Mouse (Mus musculus) forebrain, embryonic 12.5 days (tissue): ENCODE results near the gene Picalm. TPM values are rescaled to one million over a fixed set of nuclear protein-coding genes. Genes with fewer than 3 reads are reported as not detected.
"Not testable (repeated sequence)": the region's sequence is repeated elsewhere in the genome, so short reads cannot be mapped to it uniquely, and the experiment has no call there.

Experiments used
- ATAC-seq: fragments of 200-750 bp; cut with Nextera tagmentation; 2 replicates; pipeline ENCODE4 v1.8.0; 2017; ENCODE audit warnings: moderate TSS enrichment; ENCODE audit not compliant: low FRiP score
- H3K27ac ChIP-seq: fragments of 300-500 bp; sonication (generic); 2 replicates; pipeline ENCODE4 v1.5.1; 2016; ENCODE audit warnings: mild to moderate bottlenecking
- H3K27me3 ChIP-seq: fragments of 300-500 bp; sonication (generic); 2 replicates; pipeline ENCODE4 v1.6.1; 2016; ENCODE audit warnings: mild to moderate bottlenecking
- H3K36me3 ChIP-seq: fragments of 300-500 bp; sonication (generic); replicated peaks from 2 replicates; pipeline ENCODE4 v1.6.1; 2016; ENCODE audit warnings: mild to moderate bottlenecking
- H3K4me1 ChIP-seq: fragments of 300-500 bp; sonication (generic); 2 replicates; pipeline ENCODE4 v1.6.1; 2016
- H3K4me2 ChIP-seq: fragments of 300-500 bp; sonication (generic); 2 replicates; pipeline ENCODE4 v1.6.1; 2016; ENCODE audit warnings: mild to moderate bottlenecking, moderate library complexity
- H3K4me3 ChIP-seq: fragments of 300-500 bp; sonication (generic); replicated peaks from 2 replicates; pipeline ENCODE4 v1.5.1; 2016; ENCODE audit warnings: mild to moderate bottlenecking
- H3K9ac ChIP-seq: fragments of 300-500 bp; sonication (generic); 2 replicates; pipeline ENCODE4 v1.6.1; 2016; ENCODE audit warnings: mild to moderate bottlenecking
- H3K9me3 ChIP-seq: fragments of 300-500 bp; sonication (generic); 2 replicates; pipeline ENCODE4 v1.6.1; 2016
- WGBS: fragments of 180-500 bp; shearing (Covaris S2); methylation state at CpG from one replicate; pipeline ENCODE4 v1.1.7; 2016; 5-methylcytosine and 5-hydroxymethylcytosine counted together
- polyA plus RNA-seq: library from polyadenylated mRNA; unstranded; fragments of >200 nt; fragmentation: Nextera tagmentation; extraction: Ambion mirVana; gene quantifications from 2 replicates; pipeline ENCODE4 v1.2.1, GENCODE M21; 2016

Gene Picalm
- polyA plus RNA-seq, 1 experiment from 2014 or later = 43.9 TPM

DNA sequence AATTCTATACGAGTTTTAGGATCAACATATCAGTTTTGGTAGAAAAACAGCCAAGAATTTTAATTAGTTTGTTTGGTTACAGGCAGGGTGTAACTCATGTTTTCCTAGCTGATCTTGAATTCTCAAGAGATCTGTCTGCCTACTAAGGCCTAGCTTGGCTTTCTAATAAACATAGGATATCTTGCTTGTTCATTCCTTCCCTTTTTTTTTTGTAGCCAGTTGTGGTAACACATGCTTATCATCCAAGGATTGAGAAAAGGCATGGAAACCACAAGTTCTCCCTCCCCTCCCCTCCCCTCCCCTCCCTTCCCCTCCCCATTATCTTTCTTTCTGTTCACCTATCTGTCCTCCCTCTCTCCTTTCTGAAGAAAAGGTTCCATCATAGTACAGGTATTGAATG lies 36.0 kb downstream of the Picalm start:
- peaks cover 31% of the 10 kb centered on the region for H3K36me3 ChIP-seq
- H3K27me3 ChIP-seq = no peaks in the 10 kb centered on the region
- no peak overlapping the region for H3K4me2 ChIP-seq
- H3K4me3 ChIP-seq = no peak overlapping the region
- no peaks in the 10 kb centered on the region for H3K9me3 ChIP-seq
- WGBS = 88% methylated on average over 1 of the region's 1 CpGs
- H3K27ac ChIP-seq = no peak overlapping the region
- ATAC-seq = no peak
- H3K9ac ChIP-seq = no peak overlapping the region
- H3K4me1 ChIP-seq = no peaks in the 10 kb centered on the region

DNA sequence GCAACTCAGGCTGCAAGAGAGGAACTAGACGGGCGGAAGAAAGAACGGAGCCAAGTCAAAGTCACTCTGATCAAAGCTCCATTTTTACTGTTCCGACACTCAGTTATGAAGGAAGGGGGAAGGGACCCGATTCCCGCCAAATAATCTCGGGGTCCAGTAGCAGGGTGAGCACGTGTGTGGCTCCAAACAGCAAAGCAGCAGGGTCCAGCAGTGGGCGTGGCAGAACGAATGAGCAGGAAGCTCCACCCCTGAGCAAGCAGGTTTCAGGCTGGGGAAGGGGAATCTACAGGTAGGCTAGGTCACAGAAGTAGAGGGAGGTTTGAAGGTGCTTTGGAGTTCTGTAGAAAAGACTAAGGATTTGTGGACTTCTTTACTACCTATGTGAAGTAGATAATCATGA lies 37.8 kb downstream of the Picalm start:
- H3K36me3 ChIP-seq = peaks cover 21% of the 10 kb centered on the region
- not testable (repeated sequence) for H3K4me2 ChIP-seq, H3K27me3 ChIP-seq, H3K27ac ChIP-seq, H3K9ac ChIP-seq, H3K4me1 ChIP-seq, H3K4me3 ChIP-seq, ATAC-seq, H3K9me3 ChIP-seq
- WGBS = 85% methylated on average over 10 of the region's 10 CpGs

DNA sequence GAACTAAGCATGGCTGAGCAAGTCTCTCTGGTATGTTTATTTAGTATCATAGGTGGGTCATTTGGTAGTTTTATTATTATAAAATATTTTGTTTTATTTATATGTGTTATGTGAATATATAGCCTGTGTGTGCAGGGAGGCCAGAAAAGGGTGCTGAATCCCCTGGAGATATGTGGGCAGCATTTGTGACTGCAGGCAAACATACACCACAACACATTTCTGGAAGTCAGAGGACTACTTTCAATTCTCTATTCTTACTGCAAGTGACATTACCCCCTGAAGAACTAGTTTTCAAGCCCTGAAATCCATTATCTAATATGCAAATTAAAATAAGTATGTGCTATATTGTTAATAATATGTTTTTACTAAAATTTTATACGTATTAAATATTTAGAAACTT lies 43.8 kb downstream of the Picalm start:
- peaks cover 30% of the 10 kb centered on the region for H3K36me3 ChIP-seq
- WGBS = 98% methylated on average over 1 of the region's 1 CpGs
- H3K27ac ChIP-seq = no peak overlapping the region

DNA sequence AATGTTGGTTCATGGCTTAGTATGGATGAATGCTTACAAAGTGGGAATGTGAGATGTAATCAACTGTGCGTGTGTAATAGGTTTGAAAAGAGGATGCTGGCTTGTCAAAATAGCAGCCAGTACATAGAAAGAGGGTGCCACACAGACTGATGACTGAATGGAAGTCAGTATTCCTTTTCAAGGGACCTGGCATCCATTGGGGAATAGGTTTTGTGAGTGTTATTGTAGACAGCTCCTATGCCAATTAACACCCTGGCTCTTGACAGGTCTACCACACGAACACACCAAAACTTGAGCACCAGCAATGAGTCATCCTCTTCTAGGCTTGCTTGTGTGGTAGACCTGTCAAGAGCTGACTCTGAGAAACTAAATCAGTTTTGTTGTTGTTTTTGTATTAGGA lies 45.6 kb downstream of the Picalm start:
- 48% methylated on average over 2 of the region's 2 CpGs for WGBS
- H3K27ac ChIP-seq = no peak overlapping the region

More for the DNA sequence above, 43.8 kb downstream of the Picalm start:
- ATAC-seq = no peak
- no peak overlapping the region for H3K4me2 ChIP-seq
- no peaks in the 10 kb centered on the region for H3K9me3 ChIP-seq
- H3K9ac ChIP-seq = no peak overlapping the region
- no peak overlapping the region for H3K4me3 ChIP-seq
- no peaks in the 10 kb centered on the region for H3K27me3 ChIP-seq
- no peaks in the 10 kb centered on the region for H3K4me1 ChIP-seq

DNA sequence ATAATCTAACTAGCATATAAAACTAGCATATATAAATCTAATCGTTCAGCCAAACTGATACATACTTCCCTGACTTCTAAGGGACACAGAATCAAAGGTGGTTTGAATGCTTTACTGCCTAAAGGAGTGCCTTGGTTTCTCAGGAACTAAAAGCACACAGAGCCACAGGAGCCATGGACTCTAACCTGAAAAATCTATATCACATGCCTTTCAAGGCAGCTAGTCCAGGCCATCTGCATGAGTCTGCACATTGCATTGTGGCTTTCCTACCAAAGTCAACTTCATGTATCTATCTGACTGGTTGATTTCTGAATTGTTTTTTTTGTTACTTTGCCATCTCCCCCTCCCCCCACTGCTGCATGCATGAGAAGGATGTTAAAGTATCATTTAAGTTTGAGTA lies 50.6 kb downstream of the Picalm start:
- H3K4me3 ChIP-seq = no peak overlapping the region
- no peak overlapping the region for H3K4me2 ChIP-seq
- H3K4me1 ChIP-seq = no peaks in the 10 kb centered on the region
- H3K36me3 ChIP-seq = peaks cover 37% of the 10 kb centered on the region
- H3K27me3 ChIP-seq = no peaks in the 10 kb centered on the region
- H3K9ac ChIP-seq = no peak overlapping the region
- WGBS = 97% methylated on average over 1 of the region's 1 CpGs
- no peaks in the 10 kb centered on the region for H3K9me3 ChIP-seq
- no peak for ATAC-seq
- no peak overlapping the region for H3K27ac ChIP-seq

More for the DNA sequence above, 45.6 kb downstream of the Picalm start:
- H3K4me3 ChIP-seq = no peak overlapping the region
- no peaks in the 10 kb centered on the region for H3K9me3 ChIP-seq
- peaks cover 39% of the 10 kb centered on the region for H3K36me3 ChIP-seq
- no peaks in the 10 kb centered on the region for H3K27me3 ChIP-seq
- H3K9ac ChIP-seq = no peak overlapping the region
- peak; percentile 30; the same call in 1 of the 2 replicates for ATAC-seq
- no peaks in the 10 kb centered on the region for H3K4me1 ChIP-seq
- H3K4me2 ChIP-seq = no peak overlapping the region

DNA sequence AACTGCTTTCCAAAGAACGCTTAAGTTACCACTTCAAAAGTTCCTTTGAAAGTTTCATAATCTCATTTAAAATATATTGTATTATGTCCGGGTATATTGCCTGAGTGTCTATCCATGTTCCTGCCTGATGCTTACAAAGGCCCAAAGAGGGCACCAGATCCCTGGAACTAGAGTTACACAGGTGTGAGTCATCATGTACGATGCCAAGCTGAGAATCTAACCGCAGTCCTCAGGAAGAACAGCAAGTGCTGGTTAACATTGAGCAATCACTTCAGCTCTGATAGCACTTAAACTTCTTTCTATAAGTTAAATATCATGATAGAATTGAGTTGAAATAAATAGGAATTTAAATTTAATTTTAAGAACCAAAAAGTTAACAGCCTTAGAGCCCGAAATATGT lies 70.2 kb downstream of the Picalm start:
- no peak overlapping the region for H3K27ac ChIP-seq
- peaks cover 21% of the 10 kb centered on the region for H3K36me3 ChIP-seq
- 94% methylated on average over 5 of the region's 5 CpGs for WGBS

DNA sequence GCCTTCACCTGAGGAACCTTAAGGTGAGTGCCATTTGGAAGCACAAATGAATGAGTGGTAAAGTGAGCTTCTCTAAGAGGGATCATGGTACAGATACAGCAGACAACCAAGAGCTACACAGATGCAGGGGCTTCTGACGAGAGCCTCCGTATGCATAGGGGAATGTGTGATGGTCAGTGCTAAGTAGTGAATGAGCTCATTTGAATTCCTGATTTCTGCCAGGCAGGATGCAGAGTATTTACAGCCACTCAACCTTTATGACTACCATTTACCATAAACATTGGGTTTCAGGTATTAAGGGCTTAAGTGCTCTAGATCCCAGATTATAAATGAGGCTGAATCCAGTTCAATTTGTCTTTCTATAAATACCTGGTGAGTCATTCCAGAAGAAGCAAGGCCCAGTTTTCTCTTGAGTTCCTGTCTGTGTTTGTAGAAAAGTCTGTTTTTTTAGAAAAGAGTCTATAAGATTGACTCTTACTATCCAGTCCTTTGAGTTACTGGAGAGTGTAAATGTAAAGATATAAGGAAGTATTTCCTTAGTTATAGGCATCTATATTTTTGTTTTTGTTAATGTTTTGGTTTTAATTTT lies 72.0 kb downstream of the Picalm start:
- 87% methylated on average over 2 of the region's 2 CpGs for WGBS
- Histone ChIP-seq H3K27ac (no peak overlapping the region), H3K4me2 (no peak overlapping the region), H3K4me3 (no peak overlapping the region), H3K4me1 (0 out of 2 replicates have a peak, but pooled peaks cover 2% of the 10 kb centered on the region), H3K27me3 (no peaks in the 10 kb centered on the region), H3K9me3 (no peaks in the 10 kb centered on the region), H3K9ac (no peak overlapping the region), H3K36me3 (peaks cover 12% of the 10 kb centered on the region)
- ATAC-seq = no peak

More for the DNA sequence above, 70.2 kb downstream of the Picalm start:
- no peaks in the 10 kb centered on the region for H3K27me3 ChIP-seq
- no peak overlapping the region for H3K4me3 ChIP-seq
- H3K9me3 ChIP-seq = no peaks in the 10 kb centered on the region
- H3K4me1 ChIP-seq = no peaks in the 10 kb centered on the region
- H3K9ac ChIP-seq = no peak overlapping the region
- no peak for ATAC-seq
- no peak overlapping the region for H3K4me2 ChIP-seq

DNA sequence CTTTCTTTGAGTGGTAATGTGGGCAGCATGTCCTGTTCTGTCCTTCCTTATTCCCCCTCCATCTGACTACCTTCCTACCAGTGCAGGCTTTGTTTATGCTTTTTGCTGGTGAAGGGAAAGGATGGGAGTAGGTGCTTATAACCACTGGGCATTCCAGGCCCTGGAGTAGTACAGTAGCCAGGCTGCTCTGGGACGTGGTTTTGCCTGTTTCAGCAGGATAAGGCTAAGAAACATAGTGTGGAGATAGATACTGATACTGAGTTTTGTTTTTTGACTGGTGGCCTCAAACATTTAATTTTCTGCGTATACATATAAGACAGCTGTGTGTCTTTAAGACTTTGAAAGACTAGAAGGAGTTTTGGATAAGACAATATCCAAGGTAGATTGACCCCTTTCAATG lies 73.9 kb downstream of the Picalm start:
- Histone ChIP-seq H3K4me1 (0 out of 2 replicates have a peak, but pooled peaks cover 2% of the 10 kb centered on the region), H3K36me3 (peaks cover 22% of the 10 kb centered on the region)

DNA sequence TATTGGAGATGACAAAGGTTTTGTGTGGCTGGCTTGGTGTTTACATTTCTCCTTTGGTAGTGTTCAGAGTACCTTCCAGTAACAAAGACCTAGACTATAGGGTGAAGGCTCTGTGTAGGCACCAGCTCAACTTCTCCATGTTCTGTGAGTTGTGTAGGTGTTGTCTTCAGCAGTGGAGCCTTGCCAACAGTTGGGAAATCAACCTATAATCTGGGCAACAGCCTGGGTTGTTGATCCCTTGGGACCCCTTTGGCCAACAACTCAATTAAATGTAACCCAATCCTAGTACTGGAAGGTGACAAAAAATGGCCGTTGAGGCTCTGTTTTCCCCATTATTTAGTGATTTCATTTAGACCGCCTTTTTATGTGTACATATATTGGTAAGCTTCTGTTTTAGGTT lies 80.1 kb downstream of the Picalm start:
- ATAC-seq = 0 out of 2 replicates have a peak, but pooled peaks have one; percentile 18
- 0 out of 2 replicates have a peak, but pooled peaks cover 2% of the 10 kb centered on the region for H3K4me1 ChIP-seq
- WGBS = 95% methylated on average over 2 of the region's 2 CpGs

More for the DNA sequence above, 73.9 kb downstream of the Picalm start:
- no peak overlapping the region for H3K27ac ChIP-seq
- WGBS = 99% methylated on average over 2 of the region's 2 CpGs
- no peak overlapping the region for H3K4me3 ChIP-seq
- no peaks in the 10 kb centered on the region for H3K9me3 ChIP-seq
- no peak overlapping the region for H3K4me2 ChIP-seq
- no peaks in the 10 kb centered on the region for H3K27me3 ChIP-seq
- ATAC-seq = no peak
- no peak overlapping the region for H3K9ac ChIP-seq

DNA sequence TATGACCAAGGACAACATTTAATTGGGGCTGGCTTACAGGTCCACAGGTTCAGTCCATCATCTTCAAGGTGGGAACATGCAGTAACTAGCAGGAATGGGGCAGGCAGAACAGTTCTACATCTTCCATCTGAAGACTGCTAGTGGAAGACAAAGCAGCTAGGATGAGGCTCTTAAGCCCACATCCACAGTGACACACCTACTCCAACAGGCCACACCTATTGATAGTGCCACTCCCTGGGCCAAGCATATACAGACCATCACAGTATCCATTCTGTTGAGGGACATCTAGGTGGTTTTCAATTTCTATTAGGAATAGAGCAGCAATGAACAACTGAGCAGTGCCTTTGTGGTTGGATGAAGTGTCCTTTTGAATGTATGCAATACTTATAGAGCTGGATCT lies 80.9 kb downstream of the Picalm start:
- no peak for ATAC-seq
- Histone ChIP-seq H3K4me3 (no peak overlapping the region), H3K9me3 (no peaks in the 10 kb centered on the region), H3K4me1 (0 out of 2 replicates have a peak, but pooled peaks cover 2% of the 10 kb centered on the region), H3K36me3 (peaks cover 21% of the 10 kb centered on the region), H3K27ac (no peak overlapping the region), H3K4me2 (no peak overlapping the region), H3K27me3 (no peaks in the 10 kb centered on the region), H3K9ac (no peak overlapping the region)

More for the DNA sequence above, 80.1 kb downstream of the Picalm start:
- H3K4me3 ChIP-seq = no peak overlapping the region
- no peaks in the 10 kb centered on the region for H3K27me3 ChIP-seq
- H3K9me3 ChIP-seq = no peaks in the 10 kb centered on the region
- H3K36me3 ChIP-seq = peaks cover 21% of the 10 kb centered on the region
- no peak overlapping the region for H3K27ac ChIP-seq
- no peak overlapping the region for H3K4me2 ChIP-seq
- H3K9ac ChIP-seq = no peak overlapping the region

DNA sequence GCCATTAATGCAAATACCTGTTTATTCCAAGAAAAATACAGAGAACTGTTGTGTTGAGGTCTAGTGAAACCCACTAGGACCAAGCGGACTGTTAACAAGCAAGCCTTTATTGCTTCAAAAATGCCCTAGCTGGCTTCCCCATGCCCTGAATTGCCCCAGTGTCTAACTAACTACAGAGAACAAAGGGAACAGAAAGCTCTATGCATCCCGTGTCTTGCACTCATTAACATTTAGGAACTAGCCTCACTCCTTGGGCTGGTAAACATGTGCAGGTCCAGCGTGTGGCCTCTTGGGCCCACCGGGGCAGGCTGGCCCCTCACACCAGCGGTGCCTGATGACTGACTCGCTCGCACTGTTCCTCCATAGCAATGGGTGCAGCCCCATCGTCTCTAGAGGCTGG lies 86.5 kb downstream of the Picalm start:
- H3K9ac ChIP-seq = no peak overlapping the region
- H3K4me2 ChIP-seq = no peak overlapping the region
- H3K27me3 ChIP-seq = no peaks in the 10 kb centered on the region
- H3K4me1 ChIP-seq = 0 out of 2 replicates have a peak, but pooled peaks cover 8% of the 10 kb centered on the region
- H3K9me3 ChIP-seq = no peaks in the 10 kb centered on the region
- ATAC-seq = peak; percentile 63; the same call in 1 of the 2 replicates
- WGBS = 40% methylated on average over 8 of the region's 8 CpGs
- no peaks in the 10 kb centered on the region for H3K36me3 ChIP-seq
- H3K4me3 ChIP-seq = no peak overlapping the region
- H3K27ac ChIP-seq = no peak overlapping the region

DNA sequence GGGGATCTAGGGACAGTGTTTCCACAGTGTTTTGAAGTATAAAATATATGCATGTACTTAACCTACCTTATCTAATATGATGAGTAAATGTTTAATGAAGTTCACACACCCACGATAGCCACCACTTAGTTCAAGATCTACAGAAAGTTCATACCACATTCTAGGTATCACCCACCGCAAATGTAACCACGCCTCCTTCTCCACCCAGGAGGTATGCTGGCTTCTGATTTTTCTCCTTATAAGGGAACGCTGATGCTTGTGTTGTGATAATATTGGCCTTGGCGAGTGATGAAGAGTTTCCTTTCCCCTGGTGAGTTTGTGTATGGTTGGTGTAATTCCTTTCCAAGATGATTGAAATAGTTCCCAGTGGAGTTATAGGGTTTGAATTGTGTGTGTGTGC lies 88.1 kb downstream of the Picalm start:
- H3K9me3 ChIP-seq = no peaks in the 10 kb centered on the region
- no peak overlapping the region for H3K27ac ChIP-seq
- H3K4me3 ChIP-seq = no peak overlapping the region
- H3K27me3 ChIP-seq = no peaks in the 10 kb centered on the region
- 0 out of 2 replicates have a peak, but pooled peaks cover 8% of the 10 kb centered on the region for H3K4me1 ChIP-seq
- ATAC-seq = no peak
- 89% methylated on average over 5 of the region's 5 CpGs for WGBS
- no peaks in the 10 kb centered on the region for H3K36me3 ChIP-seq
- no peak overlapping the region for H3K4me2 ChIP-seq
- H3K9ac ChIP-seq = no peak overlapping the region

DNA sequence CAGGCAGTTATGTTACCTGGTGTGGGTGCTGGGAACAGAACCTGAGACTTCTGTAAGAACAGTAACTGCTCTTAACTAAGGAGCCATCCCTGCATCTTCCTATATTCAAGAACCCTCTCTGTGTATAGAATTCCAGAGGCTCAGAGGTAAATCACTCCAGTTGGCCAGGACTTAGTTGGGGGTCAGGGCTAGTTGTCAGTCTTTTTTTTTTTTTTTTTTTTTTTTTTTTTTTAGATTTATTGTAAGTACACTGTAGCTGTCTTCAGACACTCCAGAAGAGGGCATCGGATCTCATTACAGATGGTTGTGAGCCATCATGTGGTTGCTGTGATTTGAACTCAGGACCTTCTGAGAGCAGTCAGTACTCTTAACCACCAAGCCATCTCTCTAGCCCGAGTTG lies 91.5 kb downstream of the Picalm start:
- H3K4me2 ChIP-seq = no peak overlapping the region
- H3K36me3 ChIP-seq = no peaks in the 10 kb centered on the region
- 0 out of 2 replicates have a peak, but pooled peaks cover 3% of the 10 kb centered on the region for H3K4me1 ChIP-seq
- no peak overlapping the region for H3K4me3 ChIP-seq
- ATAC-seq = no peak
- no peak overlapping the region for H3K27ac ChIP-seq
- H3K27me3 ChIP-seq = no peaks in the 10 kb centered on the region
- 86% methylated on average over 2 of the region's 2 CpGs for WGBS
- no peaks in the 10 kb centered on the region for H3K9me3 ChIP-seq
- no peak overlapping the region for H3K9ac ChIP-seq
